Mouse (Mus musculus) liver, adult 2 months (tissue): ENCODE data around the gene Arv1.

ENCODE experiments used
- CTCF ChIP-seq: fragments of 200-500 bp; IDR thresholded peaks from 2 replicates; pipeline ENCODE4 v1.5.1; 2011; ENCODE audit warnings: low read depth, low read length, control low read depth
- POLR2A ChIP-seq: fragments of 200-500 bp; IDR thresholded peaks from 2 replicates; pipeline ENCODE4 v1.6.1; 2011; ENCODE audit warnings: low read length, control low read depth; ENCODE audit not compliant: insufficient read depth; ENCODE audit errors: extremely low read depth

- TF ChIP-seq CTCF = no peak
- no peak for TF ChIP-seq POLR2A
Measured at GRCm38 (mm10) chr8:124754101-124754791, 32.3 kb downstream of the Arv1 start.
